Mouse (Mus musculus) right cerebral cortex, postnatal 36 days (tissue): Measurements from ENCODE around the gene D5Ertd579e.
"Not testable (repeated sequence)": the region's sequence is repeated elsewhere in the genome, so short reads cannot be mapped to it uniquely, and the experiment has no call there.

Experiments used
- DNase-seq, 2 experiments: peaks; one replicate each; pipeline ENCODE4 v3.0.0; 2022; ENCODE audit warnings: low spot score in 2 of 2, mixed read lengths in 1 of 2

The D5Ertd579e gene

GRCm38 (mm10) chr5:36683586-36683985, 12.2 kb downstream of the D5Ertd579e start:
- no peak for DNase-seq

- no peak for DNase-seq
These were observed 14.6 kb downstream of the D5Ertd579e start for GRCm38 (mm10) chr5:36681219-36681618.

GRCm38 (mm10) chr5:36679918-36680598, 15.8 kb downstream of the D5Ertd579e start:
- DNase-seq = no peak

- no peak for DNase-seq
These were observed 17.0 kb downstream of the D5Ertd579e start for GRCm38 (mm10) chr5:36678799-36679198.

GRCm38 (mm10) chr5:36677907-36678306, 17.9 kb downstream of the D5Ertd579e start:
- DNase-seq = no peak

- DNase-seq = no peak
These were observed 20.4 kb downstream of the D5Ertd579e start for GRCm38 (mm10) chr5:36675466-36675865.

- no peak for DNase-seq
These were observed 21.0 kb downstream of the D5Ertd579e start for GRCm38 (mm10) chr5:36674658-36675433.

- DNase-seq = peak; percentile 66 to 84
These were observed 26.5 kb downstream of the D5Ertd579e start for GRCm38 (mm10) chr5:36669021-36670008.

GRCm38 (mm10) chr5:36668572-36668971, 27.3 kb downstream of the D5Ertd579e start:
- no peak for DNase-seq

GRCm38 (mm10) chr5:36667986-36668385, 27.8 kb downstream of the D5Ertd579e start:
- not testable (repeated sequence) for DNase-seq

GRCm38 (mm10) chr5:36667165-36667564, 28.7 kb downstream of the D5Ertd579e start:
- no peak for DNase-seq

- DNase-seq = not testable (repeated sequence)
These were observed 29.1 kb downstream of the D5Ertd579e start for GRCm38 (mm10) chr5:36666699-36667098.

GRCm38 (mm10) chr5:36663329-36663728, 32.5 kb downstream of the D5Ertd579e start:
- no peak for DNase-seq

- not testable (repeated sequence) for DNase-seq
These were observed 34.7 kb downstream of the D5Ertd579e start for GRCm38 (mm10) chr5:36660977-36661760.

- no peak for DNase-seq
These were observed 70.2 kb downstream of the D5Ertd579e start for GRCm38 (mm10) chr5:36625612-36626011.

GRCm38 (mm10) chr5:36623670-36624069, 72.2 kb downstream of the D5Ertd579e start:
- DNase-seq = no peak

GRCm38 (mm10) chr5:36621058-36621449, 74.8 kb downstream of the D5Ertd579e start:
- no peak for DNase-seq

GRCm38 (mm10) chr5:36620409-36621057, 75.3 kb downstream of the D5Ertd579e start:
- DNase-seq = no peak

- no peak for DNase-seq
These were observed 76.9 kb downstream of the D5Ertd579e start for GRCm38 (mm10) chr5:36618890-36619289.

- DNase-seq = no peak
These were observed 77.5 kb downstream of the D5Ertd579e start for GRCm38 (mm10) chr5:36618356-36618755.
